Mouse (Mus musculus) CH12.LX (cell line): ENCODE data around the gene Cdk14. TPM values are rescaled to one million over a fixed set of nuclear protein-coding genes. Genes with fewer than 3 reads are reported as not detected.

Experiments used
- DNase-seq: peaks from one replicate; pipeline ENCODE4 v3.0.0-alpha.2; 2013; ENCODE audit errors: extremely low read depth
- H3K27ac ChIP-seq: 2 replicates; pipeline ENCODE4 v1.5.1; 2012; ENCODE audit warnings: low read depth, mild to moderate bottlenecking, control low read depth, moderate library complexity; ENCODE audit not compliant: insufficient read depth
- H3K27me3 ChIP-seq: replicated peaks from 2 replicates; pipeline ENCODE3; 2012; ENCODE audit warnings: inconsistent platforms
- H3K36me3 ChIP-seq, 2 experiments: replicated peaks in 1 of 2; 2 replicates each; pipeline versions ENCODE3 to v1.6.1; 2012; ENCODE audit warnings: inconsistent platforms in 1 of 2, low read length in 1 of 2, mild to moderate bottlenecking in 1 of 2, mixed read lengths in 1 of 2, moderate library complexity in 1 of 2; ENCODE audit not compliant: control insufficient read depth in 1 of 2, insufficient read depth in 1 of 2
- H3K4me1 ChIP-seq, 2 experiments: 2 replicates each; pipeline ENCODE4 v1.6.1; 2012; ENCODE audit warnings: inconsistent platforms in 1 of 2, moderate library complexity in 1 of 2; ENCODE audit not compliant: insufficient read depth in 2 of 2, control insufficient read depth in 1 of 2
- H3K4me2 ChIP-seq: 2 replicates; pipeline ENCODE4 v1.6.1; 2012; ENCODE audit warnings: low read depth, mild to moderate bottlenecking, control low read depth; ENCODE audit not compliant: poor library complexity, insufficient read depth, severe bottlenecking
- H3K4me3 ChIP-seq, 3 experiments: fragments of 150-350 bp in 1 of 3; sonication (generic) in 1 of 3; replicated peaks in 1 of 3; 2 replicates each; pipeline versions ENCODE3 to v1.5.1; 2011 to 2012; ENCODE audit warnings: low read depth in 2 of 3, low read length in 2 of 3, mild to moderate bottlenecking in 2 of 3, moderate library complexity in 2 of 3, control low read depth in 1 of 3, improper control_type of control experiment in 1 of 3, inconsistent platforms in 1 of 3, mixed read lengths in 1 of 3; ENCODE audit not compliant: poor library complexity in 1 of 3
- H3K79me2 ChIP-seq: replicated peaks from 2 replicates; pipeline ENCODE4 v1.6.1; 2012; ENCODE audit warnings: mild to moderate bottlenecking, moderate library complexity; ENCODE audit not compliant: control insufficient read depth, poor library complexity, insufficient read depth, severe bottlenecking; ENCODE audit errors: extremely low read depth
- H3K9ac ChIP-seq: 2 replicates; pipeline ENCODE4 v1.6.1; 2012; ENCODE audit warnings: low read depth, mild to moderate bottlenecking, control low read depth, moderate library complexity; ENCODE audit not compliant: insufficient read depth
- H3K9me3 ChIP-seq: replicated peaks from 2 replicates; pipeline ENCODE3; 2012; ENCODE audit warnings: low read length, inconsistent platforms, mixed read lengths
- BHLHE40 ChIP-seq: IDR thresholded peaks from 2 replicates; pipeline ENCODE4 v1.6.1; 2011; ENCODE audit warnings: mild to moderate bottlenecking, low read depth, low read length, improper control_type of control experiment
- CHD1 ChIP-seq: IDR thresholded peaks from 2 replicates; pipeline ENCODE4 v1.6.1; 2012; ENCODE audit warnings: low read depth, low read length, improper control_type of control experiment, inconsistent platforms
- CHD2 ChIP-seq: IDR thresholded peaks from 2 replicates; pipeline ENCODE4 v1.6.1; 2011; ENCODE audit warnings: low read length, improper control_type of control experiment
- CTCF ChIP-seq, 2 experiments: IDR thresholded peaks in 1 of 2; conservative IDR thresholded peaks in 1 of 2; 2 replicates each; pipeline ENCODE4 v1.5.1; 2011 to 2012; ENCODE audit warnings: low read depth in 2 of 2, low read length in 2 of 2, improper control_type of control experiment in 1 of 2, inconsistent platforms in 1 of 2, mild to moderate bottlenecking in 1 of 2, moderate library complexity in 1 of 2
- E2F4 ChIP-seq: IDR thresholded peaks from 2 replicates; pipeline ENCODE4 v1.6.1; 2011; ENCODE audit warnings: low read depth, low read length, improper control_type of control experiment; ENCODE audit not compliant: insufficient replicate concordance
- EP300 ChIP-seq: IDR thresholded peaks from 2 replicates; pipeline ENCODE4 v1.6.1; 2011; ENCODE audit warnings: low read length, improper control_type of control experiment
- ETS1 ChIP-seq: conservative IDR thresholded peaks from 2 replicates; pipeline ENCODE4 v1.6.1; 2012; ENCODE audit warnings: low read depth, mild to moderate bottlenecking, inconsistent platforms, low read length, improper control_type of control experiment, moderate library complexity
- GABPA ChIP-seq: IDR thresholded peaks from 2 replicates; pipeline ENCODE4 v1.6.1; 2012; ENCODE audit warnings: low read depth, low read length, improper control_type of control experiment, inconsistent platforms; ENCODE audit not compliant: insufficient replicate concordance
- HCFC1 ChIP-seq: IDR thresholded peaks from 2 replicates; pipeline ENCODE4 v1.6.1; 2012; ENCODE audit warnings: low read depth, mild to moderate bottlenecking, inconsistent platforms, low read length, improper control_type of control experiment
- IRF4 ChIP-seq: IDR thresholded peaks from 2 replicates; pipeline ENCODE4 v1.6.1; 2014; ENCODE audit warnings: low read depth, mild to moderate bottlenecking, inconsistent platforms, low read length, improper control_type of control experiment
- JUN ChIP-seq: IDR thresholded peaks from 2 replicates; pipeline ENCODE4 v1.6.1; 2011; ENCODE audit warnings: low read depth, mild to moderate bottlenecking, low read length, improper control_type of control experiment, moderate library complexity; ENCODE audit not compliant: insufficient read depth
- JUND ChIP-seq: conservative IDR thresholded peaks from 2 replicates; pipeline ENCODE4 v1.6.1; 2011; ENCODE audit warnings: low read depth, low read length, improper control_type of control experiment
- KAT2A ChIP-seq: IDR thresholded peaks from 2 replicates; pipeline ENCODE4 v1.6.1; 2012; ENCODE audit warnings: low read length, improper control_type of control experiment, inconsistent platforms; ENCODE audit not compliant: insufficient replicate concordance
- MAFK ChIP-seq: IDR thresholded peaks from 2 replicates; pipeline ENCODE4 v1.6.1; 2011; ENCODE audit warnings: low read length, improper control_type of control experiment; ENCODE audit not compliant: insufficient replicate concordance
- MAX ChIP-seq: IDR thresholded peaks from 2 replicates; pipeline ENCODE4 v1.6.1; 2011; ENCODE audit warnings: low read length, improper control_type of control experiment
- MAZ ChIP-seq: IDR thresholded peaks from 2 replicates; pipeline ENCODE4 v1.6.1; 2012; ENCODE audit warnings: low read depth, mild to moderate bottlenecking, inconsistent platforms, low read length, improper control_type of control experiment, moderate library complexity
- MEF2A ChIP-seq: IDR thresholded peaks from 2 replicates; pipeline ENCODE4 v1.6.1; 2014; ENCODE audit warnings: low read depth, mild to moderate bottlenecking, inconsistent platforms, low read length, improper control_type of control experiment, borderline replicate concordance
- MXI1 ChIP-seq: IDR thresholded peaks from 2 replicates; pipeline ENCODE4 v1.6.1; 2011; ENCODE audit warnings: mild to moderate bottlenecking, low read depth, low read length, improper control_type of control experiment
- MYC ChIP-seq: IDR thresholded peaks from 2 replicates; pipeline ENCODE4 v1.6.1; 2011; ENCODE audit warnings: low read depth, mild to moderate bottlenecking, improper control_type of control experiment, low read length
- NRF1 ChIP-seq: IDR thresholded peaks from 2 replicates; pipeline ENCODE4 v1.6.1; 2014; ENCODE audit warnings: low read depth, mild to moderate bottlenecking, inconsistent platforms, low read length, improper control_type of control experiment, moderate library complexity
- PAX5 ChIP-seq: IDR thresholded peaks from 2 replicates; pipeline ENCODE4 v1.6.1; 2012; ENCODE audit warnings: low read length, inconsistent platforms, mixed read lengths
- POLR2A ChIP-seq: IDR thresholded peaks from 2 replicates; pipeline ENCODE4 v1.6.1; 2011; ENCODE audit warnings: low read depth, mild to moderate bottlenecking, improper control_type of control experiment, low read length
- POLR2AphosphoS2 ChIP-seq: IDR thresholded peaks from 2 replicates; pipeline ENCODE4 v1.6.1; 2011; ENCODE audit warnings: low read depth, low read length, improper control_type of control experiment
- RAD21 ChIP-seq: IDR thresholded peaks from 2 replicates; pipeline ENCODE4 v1.6.1; 2011; ENCODE audit warnings: low read depth, mild to moderate bottlenecking, low read length, improper control_type of control experiment, moderate library complexity
- RCOR1 ChIP-seq: conservative IDR thresholded peaks from 2 replicates; pipeline ENCODE4 v1.6.1; 2012; ENCODE audit warnings: low read depth, mild to moderate bottlenecking, inconsistent platforms, low read length, improper control_type of control experiment
- SIN3A ChIP-seq: IDR thresholded peaks from 2 replicates; pipeline ENCODE4 v1.6.1; 2012; ENCODE audit warnings: low read length, improper control_type of control experiment, inconsistent platforms
- SMC3 ChIP-seq: IDR thresholded peaks from 2 replicates; pipeline ENCODE4 v1.6.1; 2011; ENCODE audit warnings: low read depth, low read length, improper control_type of control experiment
- TBP ChIP-seq: conservative IDR thresholded peaks from 2 replicates; pipeline ENCODE4 v1.6.1; 2011; ENCODE audit warnings: low read depth, low read length, improper control_type of control experiment
- TCF12 ChIP-seq: IDR thresholded peaks from 2 replicates; pipeline ENCODE4 v1.6.1; 2014; ENCODE audit warnings: low read depth, mild to moderate bottlenecking, inconsistent platforms, low read length, improper control_type of control experiment
- UBTF ChIP-seq: IDR thresholded peaks from 2 replicates; pipeline ENCODE4 v1.6.1; 2012; ENCODE audit warnings: low read depth, mild to moderate bottlenecking, inconsistent platforms, low read length, improper control_type of control experiment, moderate library complexity
- USF1 ChIP-seq: IDR thresholded peaks from 2 replicates; pipeline ENCODE4 v1.6.1; 2014; ENCODE audit warnings: low read depth, mild to moderate bottlenecking, inconsistent platforms, low read length, improper control_type of control experiment
- USF2 ChIP-seq: conservative IDR thresholded peaks from 2 replicates; pipeline ENCODE4 v1.6.1; 2011; ENCODE audit warnings: low read depth, low read length, improper control_type of control experiment
- ZC3H11A ChIP-seq: IDR thresholded peaks from 2 replicates; pipeline ENCODE4 v1.6.1; 2012; ENCODE audit warnings: low read depth, mild to moderate bottlenecking, inconsistent platforms, low read length, improper control_type of control experiment
- ZKSCAN1 ChIP-seq: IDR thresholded peaks from 2 replicates; pipeline ENCODE4 v1.6.1; 2012; ENCODE audit warnings: low read depth, inconsistent platforms, low read length, improper control_type of control experiment, borderline replicate concordance
- ZMIZ1 ChIP-seq: IDR thresholded peaks from 2 replicates; pipeline ENCODE4 v1.6.1; 2012; ENCODE audit warnings: low read depth, mild to moderate bottlenecking, inconsistent platforms, low read length, improper control_type of control experiment
- dilution Hi-C: fragments of 300-500 bp; cut with MboI; formaldehyde crosslinking; loops from 2 replicates; pipeline ENCODE4 v1.14.3; 2020; ENCODE audit warnings: low sequenced_read_pairs; ENCODE audit not compliant: extremely low pct_unique_long_range_greater_than_20kb, extremely low pct_ligation_motif_present
- in situ Hi-C: fragments of 300-500 bp; cut with MboI; formaldehyde crosslinking; loops from 3 replicates; pipeline ENCODE4 v1.14.3; 2019; ENCODE audit warnings: low sequenced_read_pairs, low pct_ligation_motif_present, low pct_unique_long_range_greater_than_20kb, mixed read lengths
- polyA plus RNA-seq: library from polyadenylated mRNA; unstranded; fragments of >175 nt; gene quantifications from 2 replicates; pipeline ENCODE4 v1.2.1, GENCODE M21; 2012; ENCODE audit warnings: low read depth; ENCODE audit not compliant: insufficient read length
- total RNA-seq, 2 experiments: library from RNA; depleted of rRNA; stranded (reverse); fragments of 300-350 nt in 1 of 2; fragments of >200 nt in 1 of 2; gene quantifications; 2 replicates each; pipeline ENCODE4 v1.2.3; 2012 to 2014

Gene Cdk14
- total and polyA plus RNA-seq, 3 experiments: 3.7 to 12.0 (median 8.9) TPM

- TF ChIP-seq MEF2A: peak; percentile 96
- TF ChIP-seq MAFK: peak; percentile 82; the same call in 1 of the 2 replicates
- peak; percentile 97 for TF ChIP-seq RCOR1
- no peak for TF ChIP-seq NRF1
- no peak for TF ChIP-seq PAX5
- no peak for TF ChIP-seq CTCF (conservative IDR thresholded peaks at IDR 0.05 in 1 of 2, IDR thresholded peaks at IDR 0.05 in 1 of 2; ENCODE audit: low read depth in 2 of 2, low read length in 2 of 2)
- TF ChIP-seq KAT2A: no peak
- TF ChIP-seq JUND: peak; percentile 99
- no peak for TF ChIP-seq MXI1
- no peak for TF ChIP-seq ZKSCAN1
- peak; percentile 84 for TF ChIP-seq TCF12
- TF ChIP-seq, all 38 proteins: peak for 14
Measured at GRCm38 (mm10) chr5:4770609-4771008, 649.5 kb downstream of the Cdk14 start (continued).

- dilution Hi-C loops: no loop called here
- in situ Hi-C loops: no loop called here
- H3K9ac ChIP-seq: no peak overlapping the region; the same call in 1 of the 2 replicates
- no peaks in the 10 kb centered on the region for H3K36me3 ChIP-seq
- H3K4me1 ChIP-seq: peaks cover 27 to 55% of the 10 kb centered on the region in 2 experiments
- no peaks in the 10 kb centered on the region for H3K27me3 ChIP-seq
- no peak overlapping the region for H3K4me3 ChIP-seq
- no peaks in the 10 kb centered on the region for H3K79me2 ChIP-seq
- no peaks in the 10 kb centered on the region for H3K9me3 ChIP-seq
- peak overlapping the region; percentile 32 for H3K27ac ChIP-seq
- peak overlapping the region; percentile 50; the same call in 1 of the 2 replicates for H3K4me2 ChIP-seq
- peak; percentile 72 for DNase-seq
- TF ChIP-seq MXI1 (no peak), ZKSCAN1 (no peak), SMC3 (peak; percentile 5; the same call in 1 of the 2 replicates), IRF4 (peak; percentile 94), BHLHE40 (peak; percentile 68), JUN (peak; percentile 85), TCF12 (peak; percentile 92), GABPA (no peak), MAX (peak; percentile 54), UBTF (no peak), MAFK (no peak), ZC3H11A (no peak), SIN3A (no peak), MYC (peak; percentile 44; the same call in 1 of the 2 replicates), NRF1 (0 out of 2 replicates have a peak, but pooled peaks have one; percentile 24), USF1 (no peak), JUND (peak; percentile 84), ETS1 (peak; percentile 67), RAD21 (no peak; the same call in 1 of the 2 replicates), POLR2AphosphoS2 (no peak), KAT2A (no peak), CHD2 (peak; percentile 33), PAX5 (no peak), TBP (peak; percentile 57; the same call in 1 of the 2 replicates), USF2 (no peak), CHD1 (peak; percentile 98), EP300 (peak; percentile 89), RCOR1 (peak; percentile 45; the same call in 1 of the 2 replicates), MEF2A (peak; percentile 91), CTCF (conservative IDR thresholded peaks at IDR 0.05 in 1 of 2, IDR thresholded peaks at IDR 0.05 in 1 of 2; ENCODE audit: low read depth in 2 of 2, low read length in 2 of 2) (no peak), ZMIZ1 (no peak), MAZ (no peak), E2F4 (0 out of 2 replicates have a peak, but pooled peaks have one; percentile 40), HCFC1 (no peak), POLR2A (no peak)
Measured at GRCm38 (mm10) chr5:4767896-4768295, 652.2 kb downstream of the Cdk14 start.
